Mouse (Mus musculus): ENCODE data around the gene Vmn1r12. TPM values are rescaled to one million over a fixed set of nuclear protein-coding genes. Genes with fewer than 3 reads are reported as not detected.
"Not testable (repeated sequence)": the region's sequence is repeated elsewhere in the genome, so short reads cannot be mapped to it uniquely, and the experiment has no call there.

The Vmn1r12 gene
- polyA plus RNA-seq (2014; fragmentation: Nextera tagmentation; extraction: Ambion mirVana): not detected in 2 replicates

DNA sequence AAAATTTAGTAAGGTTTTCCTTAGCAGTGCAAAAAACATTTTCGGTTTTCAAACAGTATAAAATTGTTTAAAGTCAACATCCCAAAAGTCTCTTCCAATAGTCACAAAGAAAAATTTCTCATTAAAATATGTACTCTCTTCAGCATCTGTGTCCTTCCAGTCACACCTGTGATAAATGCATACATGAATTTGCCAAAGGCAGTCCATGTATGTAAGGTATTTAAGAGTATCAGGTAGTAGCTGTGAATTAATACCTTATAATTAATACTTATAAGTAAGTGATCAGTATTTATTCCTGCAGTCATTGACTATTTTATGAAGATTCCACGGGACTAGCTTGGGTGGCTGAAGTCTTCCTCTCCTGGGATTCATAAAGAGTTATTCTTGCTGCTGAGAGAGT lies at the start of gene Vmn1r12:
Gene Vmn1r12 (plus strand): TSS at position 301 of the 400 bp plus-strand sequence.
- H3K9ac ChIP-seq: no peak within 1 kb of the TSS
- WGBS: 81% methylated on average over 2 of the region's 2 CpGs
- H3K36me3 ChIP-seq (replicated peaks; ENCODE audit: control insufficient read depth, insufficient read depth): no peaks in the 10 kb centered on the region
- H3K4me2 ChIP-seq (replicated peaks): no peak within 1 kb of the TSS
- no peak within 1 kb of the TSS for H3K27ac ChIP-seq
- no peak within 1 kb of the TSS for H3K4me3 ChIP-seq (replicated peaks; ENCODE audit: low read length)
- ATAC-seq (ENCODE audit: low FRiP score) (no peak), DNase-seq (ENCODE audit: low spot score) (no peak)
- no peaks in the 10 kb centered on the region for H3K4me1 ChIP-seq (replicated peaks; ENCODE audit: control insufficient read depth, insufficient read depth, low read length)
- no peaks in the 10 kb centered on the region for H3K9me3 ChIP-seq (ENCODE audit: control insufficient read depth, low read length)
- H3K27me3 ChIP-seq (ENCODE audit: control insufficient read depth, insufficient read depth, low read length): no peaks in the 10 kb centered on the region

DNA sequence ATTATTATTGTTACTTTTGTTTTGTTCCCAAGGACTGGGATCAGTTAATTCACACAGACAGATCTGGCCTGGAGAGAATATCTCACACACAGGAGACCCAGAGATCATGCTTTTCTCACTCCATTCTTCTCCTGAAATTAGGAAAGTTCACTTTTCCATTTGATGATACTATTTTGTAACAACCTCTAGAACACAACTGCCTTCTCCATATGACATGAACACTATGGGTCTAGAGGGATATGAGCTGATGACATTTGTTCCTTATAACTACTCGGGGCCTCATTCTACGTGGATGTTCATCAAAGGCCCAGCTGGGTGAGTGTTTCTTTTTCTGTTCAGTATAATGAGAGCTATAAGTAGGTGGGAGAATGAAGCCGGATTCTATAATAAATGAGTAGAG lies 47.6 kb upstream of the Vmn1r12 start, which contains the start of gene Vmn1r10:
Gene Vmn1r10 (plus strand): TSS at position 301 of the 400 bp plus-strand sequence.
- Histone ChIP-seq H3K4me3 (replicated peaks; ENCODE audit: low read length) (no peak within 1 kb of the TSS), H3K27ac (no peak within 1 kb of the TSS), H3K4me1 (replicated peaks; ENCODE audit: control insufficient read depth, insufficient read depth, low read length) (no peaks in the 10 kb centered on the region), H3K9ac (no peak within 1 kb of the TSS), H3K36me3 (replicated peaks; ENCODE audit: control insufficient read depth, insufficient read depth) (no peaks in the 10 kb centered on the region), H3K4me2 (replicated peaks) (no peak within 1 kb of the TSS), H3K27me3 (ENCODE audit: control insufficient read depth, insufficient read depth, low read length) (no peaks in the 10 kb centered on the region), H3K9me3 (ENCODE audit: control insufficient read depth, low read length) (no peaks in the 10 kb centered on the region)
- WGBS: 87% methylated on average over 3 of the region's 3 CpGs
- ATAC-seq (ENCODE audit: low FRiP score) (no peak), DNase-seq (ENCODE audit: low spot score) (no peak)

DNA sequence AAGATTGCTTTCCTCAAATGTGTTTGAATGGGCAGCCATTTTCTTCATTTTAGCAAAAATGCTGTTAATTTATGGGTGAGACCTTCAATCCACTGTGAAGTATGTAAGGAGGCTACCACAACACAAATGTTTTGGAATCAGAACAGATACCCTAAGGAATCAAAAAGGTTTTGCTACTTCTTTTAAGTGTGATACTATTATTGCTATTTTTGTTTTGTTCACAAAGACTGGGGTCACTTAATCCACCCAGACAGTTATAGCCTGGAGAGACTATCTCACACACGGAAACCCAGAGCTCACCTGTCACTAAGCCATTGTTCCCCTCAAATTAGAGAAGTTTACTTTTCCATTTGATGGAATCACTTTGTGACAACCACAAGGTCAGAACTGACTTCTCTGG lies 23.6 kb upstream of the Vmn1r12 start, which contains the start of gene Vmn1r11:
Gene Vmn1r11 (plus strand): TSS at position 301 of the 400 bp plus-strand sequence.
- Histone ChIP-seq H3K27me3 (ENCODE audit: control insufficient read depth, insufficient read depth, low read length) (no peaks in the 10 kb centered on the region), H3K9ac (no peak within 1 kb of the TSS), H3K36me3 (replicated peaks; ENCODE audit: control insufficient read depth, insufficient read depth) (no peaks in the 10 kb centered on the region), H3K4me1 (replicated peaks; ENCODE audit: control insufficient read depth, insufficient read depth, low read length) (no peaks in the 10 kb centered on the region), H3K27ac (no peak within 1 kb of the TSS), H3K9me3 (ENCODE audit: control insufficient read depth, low read length) (no peaks in the 10 kb centered on the region), H3K4me3 (replicated peaks; ENCODE audit: low read length) (no peak within 1 kb of the TSS), H3K4me2 (replicated peaks) (no peak within 1 kb of the TSS)
- WGBS: 78% methylated on average over 1 of the region's 1 CpGs
- ATAC-seq (ENCODE audit: low FRiP score) (no peak), DNase-seq (ENCODE audit: low spot score) (no peak)

DNA sequence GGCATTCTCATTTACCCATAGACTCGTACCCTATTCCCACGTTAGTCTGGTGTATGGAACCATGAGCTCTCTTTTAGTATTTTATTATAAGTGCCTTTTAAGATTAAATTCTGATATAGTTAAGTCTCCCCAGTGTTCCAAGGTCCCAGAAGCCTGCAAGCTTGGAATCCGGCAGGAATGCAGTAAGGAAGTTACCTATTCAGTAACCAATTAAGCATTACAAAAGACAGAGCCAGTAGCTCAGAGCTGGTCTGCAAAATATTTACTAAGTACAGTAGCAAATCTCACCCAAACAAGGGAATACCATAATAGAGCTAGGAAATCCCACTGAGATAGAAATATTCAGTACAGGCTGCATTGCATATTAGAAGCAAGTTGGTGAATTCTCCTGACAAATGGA lies 33.3 kb downstream of the Vmn1r12 start:
- not testable (repeated sequence) for DNase-seq (ENCODE audit: low spot score); H3K4me1 ChIP-seq (replicated peaks; ENCODE audit: control insufficient read depth, insufficient read depth, low read length); ATAC-seq (ENCODE audit: low FRiP score); H3K9ac ChIP-seq; H3K27ac ChIP-seq; H3K4me3 ChIP-seq (replicated peaks; ENCODE audit: low read length); H3K4me2 ChIP-seq (replicated peaks); H3K27me3 ChIP-seq (ENCODE audit: control insufficient read depth, insufficient read depth, low read length); H3K36me3 ChIP-seq (replicated peaks; ENCODE audit: control insufficient read depth, insufficient read depth); H3K9me3 ChIP-seq (ENCODE audit: control insufficient read depth, low read length)
- 49% methylated on average over 3 of the region's 3 CpGs for WGBS

DNA sequence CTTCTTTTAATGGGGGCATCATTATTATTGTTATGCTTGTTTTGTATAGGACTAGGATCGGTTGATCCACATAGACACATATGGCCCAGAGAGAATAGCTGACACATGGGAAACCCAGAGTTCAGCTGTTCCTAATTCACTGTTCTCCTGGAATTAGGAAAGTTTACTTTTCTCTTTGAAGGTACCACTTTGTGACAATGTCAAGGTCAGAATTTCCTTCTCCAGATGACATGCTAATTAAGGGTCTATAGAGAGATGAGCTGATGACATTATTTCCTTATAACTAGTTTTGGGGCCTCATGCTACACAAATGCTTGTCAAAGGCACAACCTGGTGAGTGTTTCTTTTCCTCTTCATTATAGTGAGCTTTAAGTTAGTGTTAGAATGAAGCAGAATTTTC lies 46.3 kb downstream of the Vmn1r12 start, which contains the start of gene Vmn1r13:
Gene Vmn1r13 (plus strand): TSS at position 301 of the 400 bp plus-strand sequence.
- not testable (repeated sequence) for H3K4me1 ChIP-seq (replicated peaks; ENCODE audit: control insufficient read depth, insufficient read depth, low read length); H3K4me2 ChIP-seq (replicated peaks); H3K4me3 ChIP-seq (replicated peaks; ENCODE audit: low read length); ATAC-seq (ENCODE audit: low FRiP score); DNase-seq (ENCODE audit: low spot score); H3K9me3 ChIP-seq (ENCODE audit: control insufficient read depth, low read length); H3K36me3 ChIP-seq (replicated peaks; ENCODE audit: control insufficient read depth, insufficient read depth); H3K27me3 ChIP-seq (ENCODE audit: control insufficient read depth, insufficient read depth, low read length); H3K9ac ChIP-seq; H3K27ac ChIP-seq
- WGBS: 91% methylated on average over 1 of the region's 1 CpGs

Other genes starting within 250 kb of the Vmn1r12 start
- gene Nt5c3, start 233.0 kb upstream of the Vmn1r12 start, polyA plus RNA-seq (2014; fragmentation: Nextera tagmentation; extraction: Ambion mirVana): 174 and 180 TPM in 2 replicates
- gene Vmn1r4, start 232.9 kb upstream of the Vmn1r12 start, polyA plus RNA-seq (2014; fragmentation: Nextera tagmentation; extraction: Ambion mirVana): 0.62 and 0.72 TPM in 2 replicates
- not detected in 2 replicates for gene Vmn1r5, start 186.6 kb upstream of the Vmn1r12 start, polyA plus RNA-seq (2014; fragmentation: Nextera tagmentation; extraction: Ambion mirVana)
- gene Vmn1r6, start 159.7 kb upstream of the Vmn1r12 start, polyA plus RNA-seq (2014; fragmentation: Nextera tagmentation; extraction: Ambion mirVana): not detected in 2 replicates
- gene Vmn1r7, start 131.6 kb upstream of the Vmn1r12 start, polyA plus RNA-seq (2014; fragmentation: Nextera tagmentation; extraction: Ambion mirVana): not detected in 2 replicates
- not detected in 2 replicates for gene Vmn1r8, start 124.6 kb upstream of the Vmn1r12 start, polyA plus RNA-seq (2014; fragmentation: Nextera tagmentation; extraction: Ambion mirVana)
- not detected in 2 replicates for gene Vmn1r9, start 90.1 kb upstream of the Vmn1r12 start, polyA plus RNA-seq (2014; fragmentation: Nextera tagmentation; extraction: Ambion mirVana)
- gene Vmn1r10, start 47.5 kb upstream of the Vmn1r12 start, polyA plus RNA-seq (2014; fragmentation: Nextera tagmentation; extraction: Ambion mirVana): not detected in 2 replicates
- not detected in 2 replicates for gene Vmn1r11, start 23.5 kb upstream of the Vmn1r12 start, polyA plus RNA-seq (2014; fragmentation: Nextera tagmentation; extraction: Ambion mirVana)
- gene Vmn1r13, start 46.4 kb downstream of the Vmn1r12 start, polyA plus RNA-seq (2014; fragmentation: Nextera tagmentation; extraction: Ambion mirVana): not detected in 2 replicates
- not detected in 2 replicates for gene Vmn1r14, start 74.8 kb downstream of the Vmn1r12 start, polyA plus RNA-seq (2014; fragmentation: Nextera tagmentation; extraction: Ambion mirVana)
- gene Vmn1r15, start 101.0 kb downstream of the Vmn1r12 start, polyA plus RNA-seq (2014; fragmentation: Nextera tagmentation; extraction: Ambion mirVana): not detected in 2 replicates
- gene Vmn1r16, start 172.6 kb downstream of the Vmn1r12 start, polyA plus RNA-seq (2014; fragmentation: Nextera tagmentation; extraction: Ambion mirVana): not detected in 2 replicates
- not detected in 2 replicates for gene Vmn1r17, start 206.8 kb downstream of the Vmn1r12 start, polyA plus RNA-seq (2014; fragmentation: Nextera tagmentation; extraction: Ambion mirVana)
- not detected in 2 replicates for gene Vmn1r18, start 238.9 kb downstream of the Vmn1r12 start, polyA plus RNA-seq (2014; fragmentation: Nextera tagmentation; extraction: Ambion mirVana)
- not detected in 2 replicates for gene Vmn1r19, start 246.9 kb downstream of the Vmn1r12 start, polyA plus RNA-seq (2014; fragmentation: Nextera tagmentation; extraction: Ambion mirVana)

All from hindbrain, embryonic 14.5 days (tissue).